Mouse (Mus musculus) megakaryocyte, embryonic 14.5 days (primary cell): ENCODE measurements at regions not wholly inside any gene's neighbourhood (a gene's known extent, or its start where the extent isn't known, plus 50 kb on each side); places are given as distances from the start of the nearest gene placed in this dataset.

ENCODE experiments used
- H3K27me3 ChIP-seq: replicated peaks from 2 replicates; pipeline ENCODE3; 2012; ENCODE audit warnings: inconsistent platforms
- H3K36me3 ChIP-seq: replicated peaks from 2 replicates; pipeline ENCODE3; 2012; ENCODE audit warnings: low read length, inconsistent platforms, mixed read lengths
- H3K4me1 ChIP-seq: 2 replicates; pipeline ENCODE4 v1.6.1; 2012; ENCODE audit warnings: inconsistent platforms
- H3K4me3 ChIP-seq: replicated peaks from 2 replicates; pipeline ENCODE3; 2012; ENCODE audit warnings: moderate library complexity, mild to moderate bottlenecking, inconsistent platforms
- H3K9me3 ChIP-seq: 2 replicates; pipeline ENCODE4 v1.6.1; 2012; ENCODE audit warnings: inconsistent platforms
- FLI1 ChIP-seq: IDR thresholded peaks from 2 replicates; pipeline ENCODE4 v1.6.1; 2012; ENCODE audit warnings: low read length, inconsistent platforms, mixed read lengths
- GATA1 ChIP-seq: IDR thresholded peaks from 3 replicates; pipeline ENCODE4 v1.6.1; 2012; ENCODE audit warnings: mixed read lengths, low read length, inconsistent platforms, borderline replicate concordance

DNA sequence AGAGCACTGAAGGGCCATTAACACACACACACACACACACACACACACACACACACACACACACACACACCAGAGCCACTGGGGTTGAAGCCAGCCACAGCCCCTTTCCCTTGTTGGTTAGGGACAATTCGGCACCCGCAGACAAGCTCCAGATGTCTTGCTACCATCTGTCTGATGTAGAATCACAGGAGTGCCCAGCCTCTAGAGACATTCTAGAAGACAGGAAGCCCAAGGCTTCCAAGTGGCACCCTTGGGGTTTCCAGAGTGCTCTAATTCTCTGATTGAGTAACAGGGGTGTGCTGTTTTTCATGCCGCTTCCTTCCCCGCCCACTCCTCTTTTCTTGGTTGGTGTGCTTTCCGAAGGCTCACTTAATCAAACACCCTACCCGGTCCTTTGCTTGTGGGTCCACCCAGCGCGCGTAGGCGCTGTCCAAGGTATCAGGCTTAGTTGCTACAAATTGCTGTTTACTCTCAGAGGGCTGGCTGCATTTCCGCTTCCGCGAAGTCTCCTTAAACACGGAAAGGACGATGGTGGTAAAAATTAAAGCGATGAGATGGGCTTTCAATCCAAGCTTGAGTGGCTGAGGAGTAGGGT lies 59.5 kb upstream of the Zbtb18 start:
- Histone ChIP-seq H3K4me3 (no peak overlapping the region), H3K4me1 (peaks cover 6% of the 10 kb centered on the region; the same call in 1 of the 2 replicates), H3K36me3 (no peaks in the 10 kb centered on the region), H3K27me3 (peaks cover 4% of the 10 kb centered on the region), H3K9me3 (no peaks in the 10 kb centered on the region)
- no peak for TF ChIP-seq FLI1
- no peak for TF ChIP-seq GATA1

GRCm38 (mm10) chr1:177382147-177382546 lies 60.0 kb upstream of the Zbtb18 start:
- Histone ChIP-seq H3K4me3 (no peak overlapping the region), H3K9me3 (no peaks in the 10 kb centered on the region), H3K36me3 (no peaks in the 10 kb centered on the region), H3K27me3 (peaks cover 5% of the 10 kb centered on the region), H3K4me1 (peaks cover 6% of the 10 kb centered on the region; the same call in 1 of the 2 replicates)
- TF ChIP-seq GATA1 (no peak), FLI1 (no peak)

GRCm38 (mm10) chr1:177378112-177378511 lies 64.0 kb upstream of the Zbtb18 start:
- Histone ChIP-seq H3K27me3 (peaks cover 10% of the 10 kb centered on the region), H3K36me3 (no peaks in the 10 kb centered on the region), H3K4me3 (no peak overlapping the region), H3K9me3 (peaks cover 6% of the 10 kb centered on the region; the same call in 1 of the 2 replicates), H3K4me1 (peaks cover 6% of the 10 kb centered on the region; the same call in 1 of the 2 replicates)
- TF ChIP-seq GATA1 (no peak), FLI1 (no peak)

DNA sequence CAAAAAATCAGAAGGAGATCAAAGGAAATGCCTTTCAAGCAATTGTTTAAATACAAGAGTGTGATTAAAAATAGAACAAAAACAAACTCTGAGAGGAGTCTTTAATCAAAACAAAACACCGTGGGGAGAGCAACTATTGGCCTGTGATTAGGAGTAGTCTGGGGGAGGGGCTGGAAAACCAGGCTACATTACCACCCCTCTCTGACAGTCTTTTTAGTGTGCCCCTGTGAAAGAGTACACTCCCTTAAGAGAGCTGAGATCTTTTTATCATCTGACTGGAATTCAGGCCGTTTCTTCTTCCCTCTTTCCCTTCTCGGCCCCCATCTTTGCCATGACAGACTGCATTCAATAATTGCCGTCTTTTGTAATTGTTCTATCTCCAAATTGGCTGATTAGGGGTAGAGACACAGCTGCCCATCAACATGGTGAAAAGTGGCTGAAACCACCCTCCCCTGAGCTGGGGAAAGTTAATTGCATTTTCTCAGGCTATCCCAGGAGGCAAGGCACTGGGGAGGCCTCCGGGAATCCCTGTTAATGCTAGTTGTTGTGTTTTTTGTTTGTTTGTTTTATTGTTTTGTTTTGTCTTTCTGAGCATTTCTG lies 68.8 kb upstream of the Zbtb18 start:
- TF ChIP-seq FLI1 = no peak
- TF ChIP-seq GATA1 = no peak
- Histone ChIP-seq H3K9me3 (peaks cover 6% of the 10 kb centered on the region; the same call in 1 of the 2 replicates), H3K4me3 (no peak overlapping the region), H3K36me3 (no peaks in the 10 kb centered on the region), H3K4me1 (peaks cover 5% of the 10 kb centered on the region), H3K27me3 (peaks cover 9% of the 10 kb centered on the region)

- peaks cover 15% of the 10 kb centered on the region for H3K4me1 ChIP-seq
- TF ChIP-seq GATA1 = no peak
- H3K36me3 ChIP-seq = no peaks in the 10 kb centered on the region
- H3K4me3 ChIP-seq = no peak overlapping the region
- peaks cover 11% of the 10 kb centered on the region for H3K27me3 ChIP-seq
- H3K9me3 ChIP-seq = peaks cover 6% of the 10 kb centered on the region; the same call in 1 of the 2 replicates
Measured at GRCm38 (mm10) chr1:177372066-177372465, 70.1 kb upstream of the Zbtb18 start.

DNA sequence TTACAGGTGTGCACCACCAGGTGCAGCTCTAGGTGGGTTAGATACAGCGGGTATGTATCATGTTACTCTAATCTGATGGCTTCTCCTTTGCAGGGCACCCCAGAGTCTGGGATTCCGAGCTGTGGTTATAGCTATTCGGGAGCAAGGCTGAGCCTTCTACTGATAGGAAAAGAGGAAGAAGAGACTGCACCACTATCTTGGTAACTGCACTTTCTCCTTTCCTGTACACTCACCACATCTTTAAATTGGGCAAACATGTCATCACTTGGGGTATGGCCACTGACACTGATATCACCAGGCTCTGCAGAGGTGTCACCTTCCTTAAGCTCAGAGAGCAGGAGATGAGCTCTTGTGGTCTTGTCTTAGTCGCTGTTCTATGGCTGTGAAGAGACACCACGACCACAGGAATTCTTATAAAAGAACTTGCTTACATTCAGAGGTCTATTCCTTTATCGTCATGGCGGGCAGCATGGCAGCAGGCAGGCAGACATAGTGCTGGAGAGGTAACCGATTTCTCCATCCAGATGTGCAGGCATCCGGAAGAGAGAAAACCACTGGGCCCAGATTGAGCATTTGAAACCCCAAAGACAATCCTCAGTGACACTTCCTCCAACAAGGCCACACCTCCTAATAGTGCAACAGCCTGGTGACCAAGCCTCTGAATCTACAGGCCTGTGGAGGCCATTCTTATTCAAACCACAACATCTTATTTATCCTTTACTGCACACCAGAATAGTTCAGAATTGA lies 74.1 kb upstream of the Zbtb18 start:
- TF ChIP-seq GATA1 = no peak
- no peak for TF ChIP-seq FLI1
- Histone ChIP-seq H3K36me3 (no peaks in the 10 kb centered on the region), H3K27me3 (peaks cover 16% of the 10 kb centered on the region), H3K4me1 (peaks cover 15% of the 10 kb centered on the region), H3K4me3 (no peak overlapping the region), H3K9me3 (no peaks in the 10 kb centered on the region)

DNA sequence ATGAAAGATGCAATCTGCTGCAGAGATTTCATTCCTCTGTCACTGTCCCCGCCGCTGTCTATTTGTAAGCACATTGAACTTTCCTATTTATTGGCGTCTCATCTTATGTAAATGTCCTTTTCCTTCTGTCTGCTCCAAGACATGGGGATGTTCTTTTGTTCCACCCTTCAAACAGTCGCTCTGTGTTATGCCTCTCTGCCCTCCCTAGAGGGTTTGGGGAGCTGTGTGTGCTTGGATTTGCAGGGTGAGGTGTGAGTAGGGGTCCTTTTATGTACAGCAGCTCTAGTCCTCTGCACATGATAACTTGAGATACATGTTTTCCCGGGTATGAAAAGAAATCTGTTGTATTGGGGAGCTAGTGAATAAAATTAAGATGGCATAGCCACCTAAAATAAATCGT lies 75.2 kb upstream of the Zbtb18 start:
- H3K9me3 ChIP-seq = no peaks in the 10 kb centered on the region
- H3K4me1 ChIP-seq = peaks cover 15% of the 10 kb centered on the region
- H3K36me3 ChIP-seq = no peaks in the 10 kb centered on the region
- TF ChIP-seq FLI1 = no peak
- TF ChIP-seq GATA1 = no peak
- no peak overlapping the region for H3K4me3 ChIP-seq
- peaks cover 16% of the 10 kb centered on the region for H3K27me3 ChIP-seq

- no peak for TF ChIP-seq GATA1
- no peak for TF ChIP-seq FLI1
- H3K36me3 ChIP-seq = no peaks in the 10 kb centered on the region
- no peaks in the 10 kb centered on the region for H3K9me3 ChIP-seq
Measured at GRCm38 (mm10) chr1:177366475-177366874, 75.7 kb upstream of the Zbtb18 start.

GRCm38 (mm10) chr1:177364355-177364754 lies 77.8 kb upstream of the Zbtb18 start:
- no peaks in the 10 kb centered on the region for H3K9me3 ChIP-seq
- no peaks in the 10 kb centered on the region for H3K36me3 ChIP-seq
- no peak overlapping the region for H3K4me3 ChIP-seq
- peaks cover 14% of the 10 kb centered on the region for H3K27me3 ChIP-seq
- peaks cover 15% of the 10 kb centered on the region for H3K4me1 ChIP-seq
- TF ChIP-seq GATA1 (no peak), FLI1 (no peak)

More at GRCm38 (mm10) chr1:177366475-177366874, 75.7 kb upstream of the Zbtb18 start:
- peaks cover 15% of the 10 kb centered on the region for H3K4me1 ChIP-seq
- H3K4me3 ChIP-seq = no peak overlapping the region
- peaks cover 16% of the 10 kb centered on the region for H3K27me3 ChIP-seq

- H3K9me3 ChIP-seq = no peaks in the 10 kb centered on the region
- TF ChIP-seq FLI1 (no peak), GATA1 (no peak)
- no peak overlapping the region for H3K4me3 ChIP-seq
- H3K4me1 ChIP-seq = peaks cover under 1% of the 10 kb centered on the region; the same call in 1 of the 2 replicates
- H3K27me3 ChIP-seq = peaks cover 12% of the 10 kb centered on the region
- no peaks in the 10 kb centered on the region for H3K36me3 ChIP-seq
Measured at GRCm38 (mm10) chr1:177362398-177362797, 79.8 kb upstream of the Zbtb18 start.
